Mouse (Mus musculus) C2C12 (cell line): Measurements from ENCODE around the gene Hspb9. TPM values are rescaled to one million over a fixed set of nuclear protein-coding genes. Genes with fewer than 3 reads are reported as not detected.

Source experiments
- H3K27me3 ChIP-seq: one replicate; pipeline ENCODE4 v1.6.1; 2011; ENCODE audit not compliant: control insufficient read depth, insufficient read depth, insufficient read length
- H3K36me3 ChIP-seq: one replicate; pipeline ENCODE4 v1.6.1; 2011; ENCODE audit not compliant: control insufficient read depth, insufficient read depth
- H3K4me3 ChIP-seq: one replicate; pipeline ENCODE4 v1.5.1; 2011; ENCODE audit warnings: mild to moderate bottlenecking, control low read depth; ENCODE audit not compliant: poor library complexity, insufficient read depth, severe bottlenecking
- H3K79me2 ChIP-seq: one replicate; pipeline ENCODE4 v1.6.1; 2011; ENCODE audit not compliant: control insufficient read depth, insufficient read depth
- H3K79me3 ChIP-seq: one replicate; pipeline ENCODE4 v1.6.1; 2011; ENCODE audit warnings: low read depth, control low read depth
- H3ac ChIP-seq: one replicate; pipeline ENCODE3; 2011; ENCODE audit warnings: low read depth; ENCODE audit not compliant: control insufficient read depth, insufficient read length
- CEBPB ChIP-seq: IDR thresholded peaks from one replicate; pipeline ENCODE4 v1.6.1; 2011; ENCODE audit warnings: low read depth, mild to moderate bottlenecking, control low read depth, moderate library complexity
- CTCF ChIP-seq: IDR thresholded peaks from one replicate; pipeline ENCODE4 v1.5.1; 2011; ENCODE audit not compliant: control insufficient read depth, insufficient read depth, insufficient read length
- FOSL1 ChIP-seq: IDR thresholded peaks from one replicate; pipeline ENCODE4 v1.8.0; 2011; ENCODE audit warnings: mild to moderate bottlenecking, low read length; ENCODE audit not compliant: poor library complexity, insufficient read depth, severe bottlenecking
- MAX ChIP-seq: IDR thresholded peaks from one replicate; pipeline ENCODE4 v1.6.1; 2011; ENCODE audit warnings: mild to moderate bottlenecking, control low read depth
- MYOD1 ChIP-seq: IDR thresholded peaks from one replicate; pipeline ENCODE4 v1.6.1; 2011; ENCODE audit warnings: low read depth; ENCODE audit not compliant: control insufficient read depth, insufficient read length
- MYOG ChIP-seq: IDR thresholded peaks from one replicate; pipeline ENCODE4 v1.6.1; 2011; ENCODE audit not compliant: control insufficient read depth, insufficient read length; ENCODE audit errors: extremely low read depth
- USF1 ChIP-seq: IDR thresholded peaks from one replicate; pipeline ENCODE4 v1.6.1; 2011; ENCODE audit warnings: low read depth, mild to moderate bottlenecking, control low read depth, moderate library complexity
- long read RNA-seq, 2 experiments: library from polyadenylated mRNA; unstranded; transcript quantifications; one replicate each; pipeline ENCODE4 v2.0.0; 2019 to 2020
- polyA plus RNA-seq: library from polyadenylated mRNA; unstranded; fragments of >200 nt; fragmentation: generic; extraction: Trizol; gene quantifications from one replicate; pipeline ENCODE4 v1.2.1, GENCODE M21; 2012; ENCODE audit warnings: missing spikeins

Hspb9 gene
- 0.68 TPM for polyA plus RNA-seq
- long read RNA-seq, experiment 1, partial matches to known transcripts, result 0 of 1 reads
- long read RNA-seq, experiment 1, other reads (novel, unspliced or antisense), result 0 of 1 reads
- long read RNA-seq, experiment 2, result 0 reads

DNA sequence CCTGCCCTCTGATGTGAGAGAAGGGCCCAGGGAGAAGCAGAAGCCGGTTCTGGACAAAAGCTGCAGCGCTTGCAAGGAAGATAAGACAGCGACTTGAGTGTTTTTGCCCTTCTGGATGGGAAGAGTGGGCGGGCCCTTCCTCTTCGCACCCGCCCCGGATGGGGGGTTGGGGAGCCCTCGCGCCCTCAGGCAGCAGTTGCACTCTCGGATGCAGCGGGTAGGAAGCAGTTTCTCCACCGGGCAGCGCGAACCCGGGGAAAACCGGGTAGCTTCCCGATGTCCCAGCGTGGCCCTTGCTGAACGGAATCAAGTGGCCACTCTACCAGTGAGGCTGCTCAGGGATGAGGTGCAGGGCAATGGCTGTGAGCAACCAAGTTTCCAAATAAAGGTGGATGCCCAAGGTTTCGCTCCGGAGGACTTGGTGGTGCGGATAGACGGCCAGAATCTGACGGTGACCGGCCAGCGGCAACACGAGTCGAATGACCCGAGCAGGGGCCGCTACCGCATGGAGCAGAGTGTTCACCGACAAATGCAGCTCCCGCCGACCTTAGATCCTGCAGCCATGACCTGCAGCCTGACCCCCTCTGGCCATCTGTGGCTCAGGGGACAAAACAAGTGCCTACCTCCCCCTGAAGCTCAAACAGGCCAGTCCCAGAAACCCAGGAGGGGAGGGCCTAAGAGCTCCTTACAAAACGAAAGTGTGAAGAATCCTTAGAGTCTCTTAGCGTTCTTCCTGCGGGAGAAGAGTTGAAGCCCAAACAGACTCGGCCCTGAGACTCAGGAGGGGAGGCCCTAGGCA is at the start of gene Hspb9:
TSS of gene Hspb9 (plus strand) at position 116 of the 799 bp plus-strand sequence.
- peaks cover 64% of the 10 kb centered on the region for H3K36me3 ChIP-seq
- H3K4me3 ChIP-seq, result no peak within 1 kb of the TSS
- TF ChIP-seq CTCF (no peak), MAX (no peak), FOSL1 (no peak), USF1 (no peak), CEBPB (no peak)

DNA sequence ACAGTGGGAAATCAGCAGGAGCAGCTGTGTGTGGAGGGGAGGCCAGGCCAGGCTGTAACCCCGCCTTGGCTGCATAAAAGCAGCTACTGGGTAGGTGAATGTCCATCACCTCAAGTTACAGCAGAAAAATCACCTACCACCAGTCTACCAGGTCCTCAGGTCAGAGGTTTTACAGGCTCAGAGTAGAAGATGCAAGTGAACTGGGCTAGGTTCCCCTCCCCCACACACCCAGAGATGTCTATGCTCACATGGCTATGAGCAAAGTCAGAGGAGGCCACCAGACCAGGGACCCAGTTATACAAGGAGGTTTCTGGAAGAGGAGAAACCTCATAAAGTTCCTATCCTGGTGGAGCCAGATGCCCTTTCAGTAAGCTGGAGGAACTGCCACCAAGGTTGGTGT is 42.6 kb upstream of the Hspb9 start:
- H3K4me3 ChIP-seq, result no peak overlapping the region
- no peak overlapping the region for H3ac ChIP-seq
- peaks cover 39% of the 10 kb centered on the region for H3K27me3 ChIP-seq
- no peak for TF ChIP-seq CEBPB
- no peak for TF ChIP-seq CTCF
- no peak for TF ChIP-seq MAX
- no peak for TF ChIP-seq USF1
- TF ChIP-seq FOSL1, result no peak
- TF ChIP-seq MYOG, result no peak
- TF ChIP-seq MYOD1, result no peak
- H3K79me2 ChIP-seq, result no peaks in the 10 kb centered on the region
- H3K79me3 ChIP-seq, result no peaks in the 10 kb centered on the region
- H3K36me3 ChIP-seq, result no peaks in the 10 kb centered on the region

More for the DNA sequence above, at the start of gene Hspb9:
- no peak within 1 kb of the TSS for H3ac ChIP-seq
- H3K27me3 ChIP-seq, result no peaks in the 10 kb centered on the region
- peaks cover 18% of the 10 kb centered on the region for H3K79me2 ChIP-seq
- H3K79me3 ChIP-seq, result peaks cover 9% of the 10 kb centered on the region

DNA sequence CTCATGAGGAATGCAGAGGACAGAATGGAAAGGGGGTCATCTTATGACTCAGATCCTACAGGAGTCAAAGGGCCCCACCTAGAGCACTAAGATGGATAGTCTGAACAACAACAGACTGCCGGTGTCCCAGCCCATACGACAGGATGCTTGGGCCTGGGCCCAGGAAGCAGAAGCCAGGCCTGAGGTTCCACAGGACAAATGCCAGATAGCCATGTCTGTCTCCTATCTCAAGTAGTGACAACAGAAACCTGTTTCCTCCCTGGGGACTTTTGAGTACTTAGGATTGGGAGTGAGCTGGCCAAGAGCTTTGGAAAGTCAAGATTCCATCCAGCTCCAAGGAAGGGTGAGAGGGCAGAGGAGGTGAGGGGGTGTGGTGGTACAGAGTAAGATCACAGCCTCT is 41.7 kb upstream of the Hspb9 start:
- TF ChIP-seq MAX (no peak), CEBPB (no peak), MYOD1 (no peak), CTCF (no peak), USF1 (no peak), FOSL1 (no peak), MYOG (no peak)
- Histone ChIP-seq H3K79me2 (no peaks in the 10 kb centered on the region), H3K4me3 (no peak overlapping the region), H3K79me3 (no peaks in the 10 kb centered on the region), H3ac (no peak overlapping the region), H3K27me3 (peaks cover 44% of the 10 kb centered on the region), H3K36me3 (no peaks in the 10 kb centered on the region)

- Histone ChIP-seq H3K36me3 (no peaks in the 10 kb centered on the region), H3K79me2 (no peaks in the 10 kb centered on the region), H3K4me3 (no peak overlapping the region), H3K79me3 (no peaks in the 10 kb centered on the region), H3ac (no peak overlapping the region), H3K27me3 (peaks cover 44% of the 10 kb centered on the region)
- TF ChIP-seq FOSL1, result no peak
- no peak for TF ChIP-seq CTCF
- TF ChIP-seq CEBPB, result no peak
- no peak for TF ChIP-seq USF1
- TF ChIP-seq MAX, result no peak
- no peak for TF ChIP-seq MYOD1
- no peak for TF ChIP-seq MYOG
Observed at GRCm38 (mm10) chr11:100673169-100673568, 40.5 kb upstream of the Hspb9 start.

DNA sequence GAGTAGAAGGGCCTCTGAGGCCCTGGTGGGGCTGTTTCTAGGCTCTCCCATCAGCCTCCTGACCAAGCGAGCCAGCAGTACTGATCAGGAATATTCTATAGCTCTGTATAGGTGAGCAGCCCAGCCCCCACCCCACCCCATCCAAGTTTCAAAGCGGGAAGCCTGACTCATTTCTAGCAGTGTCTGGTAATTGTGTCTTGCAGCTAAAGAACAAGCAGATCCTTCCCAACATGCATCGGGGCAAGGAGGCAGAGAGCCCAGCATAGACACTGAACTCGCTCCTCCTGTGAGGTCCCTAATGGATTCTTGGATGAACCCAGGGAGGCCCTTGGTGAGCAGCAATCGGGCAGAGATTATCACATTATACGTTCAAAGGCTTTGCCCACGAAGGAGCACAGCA is 35.8 kb upstream of the Hspb9 start:
- Histone ChIP-seq H3K36me3 (no peaks in the 10 kb centered on the region), H3K79me2 (no peaks in the 10 kb centered on the region), H3K27me3 (peaks cover 46% of the 10 kb centered on the region), H3K79me3 (no peaks in the 10 kb centered on the region), H3ac (no peak overlapping the region), H3K4me3 (no peak overlapping the region)
- TF ChIP-seq MYOG, result no peak
- TF ChIP-seq USF1, result no peak
- TF ChIP-seq MYOD1, result no peak
- TF ChIP-seq FOSL1, result no peak

DNA sequence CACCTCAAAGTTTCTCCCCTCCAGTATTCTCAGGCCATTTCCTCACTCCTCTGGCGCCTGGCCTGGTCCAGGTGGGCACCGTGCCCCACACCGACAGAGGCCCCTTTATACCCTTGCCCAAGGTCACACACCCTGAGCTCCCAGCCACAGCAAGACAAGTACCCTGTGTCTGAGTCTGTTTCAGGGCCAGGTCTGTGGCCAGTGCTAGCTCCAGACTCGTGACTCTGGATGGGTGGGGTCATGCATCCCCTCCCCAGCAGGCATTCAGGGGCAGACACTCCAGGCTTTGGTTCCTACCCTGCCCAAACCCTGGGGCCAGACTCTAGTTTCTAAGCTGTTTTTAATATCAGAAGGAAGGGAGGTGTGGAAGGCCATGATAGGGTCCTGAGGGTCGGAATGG is 31.8 kb upstream of the Hspb9 start:
- no peak for TF ChIP-seq FOSL1
- no peak for TF ChIP-seq USF1
- TF ChIP-seq MYOG, result no peak
- TF ChIP-seq MAX, result no peak
- no peak for TF ChIP-seq CEBPB
- no peak for TF ChIP-seq MYOD1
- no peak for TF ChIP-seq CTCF
- Histone ChIP-seq H3K4me3 (no peak overlapping the region), H3ac (no peak overlapping the region), H3K36me3 (no peaks in the 10 kb centered on the region), H3K79me3 (no peaks in the 10 kb centered on the region), H3K79me2 (no peaks in the 10 kb centered on the region), H3K27me3 (peaks cover 30% of the 10 kb centered on the region)
